Mouse (Mus musculus): Measurements from ENCODE around the gene Krt13.

- TF ChIP-seq CTCF (IDR thresholded peaks at IDR 0.05; ENCODE audit: low read depth) (no peak), EP300 (IDR thresholded peaks at IDR 0.05; ENCODE audit: low read depth) (no peak)
Observed at GRCm38 (mm10) chr11:100155497-100156255, 34.3 kb upstream of the Krt13 start.

All from liver, embryonic 14.5 days (tissue).